Mouse (Mus musculus) ES-CJ7 (cell line): ENCODE measurements at regions not wholly inside any gene's neighbourhood (a gene's known extent, or its start where the extent isn't known, plus 50 kb on each side); places are given as distances from the start of the nearest gene placed in this dataset.

Experiments
- DNase-seq: peaks from one replicate; pipeline ENCODE4 v3.0.0; 2011; ENCODE audit warnings: low read depth, low spot score

- DNase-seq, result no peak
Measured at GRCm38 (mm10) chr13:107493765-107494164, 471.8 kb upstream of the Kif2a start.

DNA sequence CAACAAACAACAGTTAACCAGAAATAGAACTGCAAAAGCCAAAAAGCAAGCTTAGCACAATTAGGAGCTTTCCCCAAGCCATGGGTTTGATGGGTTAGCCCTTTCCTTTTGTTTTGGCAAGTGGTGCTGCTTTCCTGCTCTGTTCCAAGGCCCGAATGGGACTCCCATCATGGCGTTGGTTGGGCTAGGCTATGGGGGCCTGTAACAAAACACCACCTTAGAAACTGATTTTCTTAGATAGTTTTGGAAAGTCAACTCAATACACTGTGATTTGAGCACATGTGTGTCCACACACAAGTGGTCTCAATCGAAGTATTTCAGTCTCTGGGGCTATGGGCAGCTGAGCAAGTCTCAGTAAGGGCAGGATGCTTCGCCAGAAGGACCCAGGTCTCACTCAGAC, 470.5 kb upstream of the Kif2a start:
- DNase-seq, result no peak

DNA sequence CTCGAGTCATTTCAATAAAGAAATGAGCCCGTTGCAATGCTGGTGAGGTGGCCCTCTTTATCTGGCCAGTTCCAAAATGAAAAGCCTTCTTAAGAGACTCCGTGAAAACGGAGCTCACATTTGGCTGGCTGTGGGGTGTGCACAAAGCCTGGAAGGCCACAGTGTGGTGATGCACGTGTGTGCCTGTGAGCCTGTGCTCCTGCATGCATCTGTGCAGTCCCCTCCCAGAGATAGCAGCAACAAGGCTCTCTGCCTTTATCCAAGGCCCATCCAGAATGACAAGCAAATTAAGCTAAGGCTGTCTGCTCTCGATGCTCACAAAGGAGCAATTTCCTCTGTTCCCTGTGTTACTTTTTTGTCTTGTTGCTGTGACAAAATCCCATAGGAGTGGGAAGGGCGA, 469.5 kb upstream of the Kif2a start:
- no peak for DNase-seq

DNA sequence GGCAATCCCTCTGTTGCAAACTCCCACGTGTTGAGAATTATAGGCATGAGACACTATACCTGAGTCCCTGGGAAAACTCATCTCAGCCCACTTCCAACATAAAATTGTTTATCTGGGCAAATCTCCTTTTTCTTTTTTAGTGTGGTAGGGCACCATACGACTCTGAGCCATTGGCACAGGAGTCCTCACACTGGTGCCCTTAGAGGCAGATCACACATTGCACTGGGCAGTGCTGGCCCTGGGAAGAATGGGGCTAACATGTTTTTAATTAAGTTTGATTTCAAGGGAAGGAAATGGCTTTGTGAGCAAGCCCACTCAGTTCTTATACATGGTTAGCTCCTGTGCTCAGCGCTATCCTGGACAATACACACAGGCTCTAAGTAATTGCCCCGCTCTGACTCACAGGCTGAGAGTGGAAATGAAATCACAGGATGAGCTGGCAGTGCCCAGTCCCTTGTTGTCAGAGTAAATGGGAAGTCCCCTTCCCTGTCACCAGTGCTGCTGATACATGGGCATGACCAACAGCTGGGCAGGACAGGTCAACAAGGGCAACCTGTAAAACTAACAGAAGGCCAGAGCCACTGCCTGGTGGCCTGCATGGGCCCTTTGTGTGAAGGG, 463.6 kb upstream of the Kif2a start:
- DNase-seq, result no peak

DNA sequence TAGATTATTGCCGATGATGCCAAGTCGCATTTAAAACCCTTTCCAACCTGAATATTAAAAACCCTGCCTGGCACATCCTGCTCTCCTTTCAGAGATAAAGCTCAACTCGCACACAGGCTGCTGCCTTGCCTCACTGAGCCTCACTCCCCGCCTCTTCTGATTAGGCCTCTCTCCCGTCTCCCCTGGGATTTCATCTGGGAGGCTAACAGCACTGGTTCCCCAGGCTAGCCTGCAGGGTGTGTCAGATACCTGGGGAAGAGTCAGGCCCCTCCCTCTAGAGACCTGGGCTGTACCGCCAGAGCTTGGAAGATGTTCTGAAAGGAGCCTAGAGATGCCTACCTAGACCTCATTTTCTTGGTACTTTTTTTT, 462.7 kb upstream of the Kif2a start:
- DNase-seq, result no peak

DNA sequence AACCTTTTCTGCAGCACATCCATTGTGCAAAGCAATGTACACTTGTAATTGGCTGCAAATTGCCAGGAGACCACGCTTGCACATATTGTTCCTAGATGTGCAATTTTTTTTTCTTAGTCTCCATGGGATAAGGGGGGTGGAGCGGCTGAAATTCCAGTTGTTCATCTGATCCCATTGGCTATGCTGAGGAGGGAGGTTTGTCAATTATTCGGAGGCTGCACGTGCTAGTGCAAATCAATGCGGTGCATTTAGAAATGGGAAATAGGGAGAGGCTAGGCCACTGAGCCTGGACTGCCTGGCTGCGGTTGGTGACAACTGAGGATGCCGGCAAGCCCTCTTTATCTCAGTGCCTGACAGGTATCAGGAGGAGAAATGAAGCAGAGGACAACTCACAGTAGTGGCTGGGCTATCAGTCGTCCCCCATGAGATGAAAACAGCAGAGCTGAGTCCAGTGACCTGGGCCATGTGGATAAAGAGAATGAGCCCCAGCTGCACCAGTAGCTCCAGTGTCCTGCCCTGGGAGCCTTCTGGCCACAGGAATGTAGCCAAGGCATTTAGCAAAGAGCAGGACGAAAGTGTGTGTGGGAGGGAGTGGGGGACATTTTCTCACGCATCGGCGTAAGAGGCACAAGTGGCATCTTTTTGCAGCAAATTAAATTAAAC, 462.2 kb upstream of the Kif2a start:
- no peak for DNase-seq

DNA sequence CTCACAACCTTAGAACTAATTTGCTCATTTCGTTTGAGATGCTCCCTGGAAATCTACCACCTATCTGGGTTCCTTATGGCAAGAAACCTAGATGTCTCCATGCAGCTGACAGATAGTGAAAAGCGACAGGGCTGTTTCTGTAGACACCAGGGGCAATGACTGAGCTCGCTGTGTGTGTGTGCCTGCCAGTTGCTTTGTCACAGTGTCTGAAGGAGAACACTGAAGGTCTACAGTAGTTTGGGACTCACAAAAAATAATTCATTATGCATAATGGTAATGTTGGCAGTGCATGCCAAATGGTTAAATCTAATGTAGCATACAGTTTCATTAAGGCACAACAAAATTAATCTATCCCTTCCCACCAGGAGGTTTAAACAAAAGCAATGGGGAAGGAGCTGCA, 453.2 kb upstream of the Kif2a start:
- no peak for DNase-seq

DNA sequence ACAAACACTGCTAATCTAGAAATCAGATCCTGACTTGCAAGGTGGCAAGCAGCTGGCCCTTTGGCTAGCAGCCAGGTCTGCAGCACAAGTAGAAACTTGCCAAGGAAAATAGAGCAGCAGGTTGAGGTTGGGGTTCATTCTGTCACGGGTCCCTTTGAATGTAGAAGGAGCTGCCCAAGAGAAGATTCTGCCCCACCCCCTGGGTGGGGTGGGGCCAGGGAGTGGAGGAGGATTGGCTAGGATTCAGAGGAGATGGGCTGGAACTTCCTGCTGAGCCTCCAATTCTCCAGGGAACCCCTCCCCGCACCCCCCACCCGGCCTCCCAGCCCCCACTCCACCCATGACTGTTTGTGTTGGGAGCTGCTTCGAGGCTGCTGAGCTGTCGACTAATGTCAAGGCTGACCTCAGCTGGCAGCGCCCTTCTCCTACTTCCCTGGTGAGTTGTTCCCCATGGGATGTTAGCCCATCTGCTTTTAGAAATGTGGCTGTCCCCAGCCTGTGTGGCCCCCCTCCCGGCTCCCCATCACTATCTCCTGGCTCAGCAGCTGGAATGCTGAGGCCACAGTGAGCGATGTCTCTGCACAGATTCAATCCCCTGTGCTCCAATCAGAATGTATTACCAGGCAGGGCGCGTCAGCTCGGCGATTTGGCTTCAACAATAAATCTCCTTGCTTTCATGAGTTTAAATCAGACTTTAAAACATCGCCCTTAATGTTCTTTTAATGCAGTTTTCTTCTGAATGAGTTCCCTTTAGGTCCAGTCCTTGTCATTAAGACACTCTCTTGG, 447.8 kb upstream of the Kif2a start:
- DNase-seq, result peak; percentile 39

DNA sequence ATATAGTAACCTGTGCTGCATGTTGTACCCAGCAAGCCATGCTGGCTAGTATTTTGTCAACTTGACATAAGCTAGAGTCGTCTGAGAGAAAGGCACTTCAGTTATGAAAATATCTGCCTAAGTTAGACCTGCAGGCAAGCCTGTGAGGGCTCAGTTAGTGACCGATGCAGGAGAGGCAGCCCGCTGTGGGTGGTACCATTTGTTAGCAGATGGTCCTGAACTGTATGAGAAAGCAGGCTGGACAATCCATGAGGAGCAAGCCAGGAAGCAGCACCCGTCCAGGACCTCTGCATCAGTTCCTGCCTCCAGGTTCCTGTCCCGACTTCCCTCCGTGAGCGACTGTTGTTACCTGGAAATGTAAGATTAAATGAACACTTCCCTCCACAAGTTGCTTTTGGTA, 440.9 kb upstream of the Kif2a start:
- no peak for DNase-seq

DNA sequence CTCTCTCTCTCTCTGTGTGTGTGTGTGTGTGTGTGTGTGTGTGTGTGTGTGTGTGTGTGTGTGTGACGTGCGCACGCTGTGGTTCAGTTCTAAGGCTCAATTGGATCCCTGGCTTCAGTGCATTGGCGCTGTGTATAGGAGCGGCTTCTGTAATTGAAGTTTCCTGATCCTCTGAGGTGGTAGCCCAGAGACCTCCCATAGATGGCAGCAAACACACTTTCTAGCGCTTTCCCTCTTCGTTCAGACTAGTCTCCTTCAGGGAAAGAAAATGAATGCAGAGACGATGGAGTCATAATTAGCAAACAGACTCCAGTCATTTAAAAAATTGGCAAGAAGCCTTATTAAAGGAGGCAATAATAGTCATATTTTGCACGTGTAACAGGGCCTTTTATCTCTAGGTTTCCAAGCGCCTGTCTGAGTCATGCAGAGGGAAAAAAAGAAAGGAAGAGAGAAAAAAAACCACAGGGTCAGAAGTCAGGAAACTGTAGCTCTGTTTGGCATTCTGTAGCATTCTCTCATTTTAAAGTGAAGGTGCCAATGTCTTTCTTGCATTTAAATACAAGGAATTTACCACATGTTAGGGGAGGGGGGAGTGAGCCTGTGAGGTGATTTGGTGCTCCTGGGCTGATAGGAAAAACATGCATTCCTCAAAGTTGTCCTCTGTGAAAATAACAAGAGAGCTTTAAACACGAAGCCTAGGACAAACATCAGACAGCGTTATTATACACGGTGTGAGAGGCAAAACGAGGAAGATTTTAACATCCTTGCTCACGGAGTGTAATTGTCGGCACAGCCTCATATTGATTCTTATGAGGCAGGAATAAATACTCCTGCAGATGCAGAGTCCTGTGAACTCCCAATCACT, 439.4 kb upstream of the Kif2a start:
- DNase-seq, result peak; percentile 52

DNA sequence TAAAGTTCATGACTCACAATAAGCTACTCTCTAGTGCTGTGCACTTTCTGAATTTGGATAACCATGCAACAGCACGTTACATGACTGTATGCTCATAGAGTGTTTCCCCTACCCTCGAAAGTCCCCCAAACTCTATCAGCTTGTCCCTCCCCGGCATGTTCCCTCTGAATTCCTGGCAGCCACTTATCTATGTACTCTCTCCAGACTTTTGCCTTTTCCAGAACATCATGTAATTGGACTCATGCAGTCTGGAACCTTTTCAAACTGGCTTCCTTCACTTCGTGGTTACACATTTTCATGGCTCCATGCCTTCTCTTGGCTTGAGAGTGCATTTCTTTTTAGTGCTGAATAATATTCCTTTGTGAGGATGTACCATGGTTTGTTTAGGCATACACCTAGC, 436.8 kb upstream of the Kif2a start:
- no peak for DNase-seq

DNA sequence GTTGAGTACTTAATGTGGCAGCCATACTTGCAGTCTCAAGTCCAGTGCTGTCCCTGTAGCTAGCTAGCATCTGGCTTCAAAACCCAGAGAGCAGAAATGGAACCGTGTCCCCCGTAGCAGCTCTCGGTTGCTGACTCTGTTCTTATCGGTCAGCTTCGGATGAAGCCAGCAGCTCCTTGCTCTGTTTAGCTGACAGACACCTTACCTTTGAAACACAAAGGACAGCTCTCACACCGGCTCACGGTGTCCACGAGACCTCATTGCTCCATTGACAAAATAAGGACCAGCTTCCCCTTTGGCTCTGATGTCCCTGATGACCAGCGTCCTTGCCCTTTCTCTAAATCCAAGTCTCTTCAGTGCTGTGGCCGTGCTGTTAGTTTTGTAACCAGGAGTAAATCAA, 435.3 kb upstream of the Kif2a start:
- DNase-seq, result no peak

GRCm38 (mm10) chr13:107456394-107456793, 434.5 kb upstream of the Kif2a start:
- DNase-seq, result no peak

DNA sequence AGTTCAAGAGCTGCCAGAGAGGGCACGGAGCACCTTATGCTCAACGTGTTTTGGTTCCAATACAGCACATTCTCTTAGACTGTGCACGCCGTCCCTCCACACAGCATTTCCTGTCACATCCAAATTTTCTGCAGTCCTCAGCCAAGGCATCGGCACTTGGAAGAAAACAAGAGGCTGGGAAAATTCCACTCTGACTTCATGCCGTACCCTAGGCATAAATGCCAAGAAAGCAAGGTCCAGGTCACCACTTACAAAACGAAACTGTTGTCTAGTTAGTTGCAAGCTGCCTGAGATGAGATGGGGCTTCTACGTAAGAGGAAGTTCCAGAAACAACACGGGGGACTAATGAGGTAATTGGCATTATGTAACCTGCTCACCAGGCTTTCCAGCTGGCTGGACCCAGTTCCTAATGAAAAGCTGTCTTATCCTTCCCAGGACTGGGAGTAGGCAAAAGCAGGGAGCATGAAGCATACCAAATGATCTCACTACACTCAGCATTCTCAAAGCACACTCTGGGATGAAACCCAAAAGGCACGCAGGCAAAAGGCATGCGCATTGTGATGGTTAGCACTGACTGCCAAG, 427.8 kb upstream of the Kif2a start:
- DNase-seq, result no peak

- DNase-seq, result no peak
Measured at GRCm38 (mm10) chr13:107447813-107448212, 425.9 kb upstream of the Kif2a start.

DNA sequence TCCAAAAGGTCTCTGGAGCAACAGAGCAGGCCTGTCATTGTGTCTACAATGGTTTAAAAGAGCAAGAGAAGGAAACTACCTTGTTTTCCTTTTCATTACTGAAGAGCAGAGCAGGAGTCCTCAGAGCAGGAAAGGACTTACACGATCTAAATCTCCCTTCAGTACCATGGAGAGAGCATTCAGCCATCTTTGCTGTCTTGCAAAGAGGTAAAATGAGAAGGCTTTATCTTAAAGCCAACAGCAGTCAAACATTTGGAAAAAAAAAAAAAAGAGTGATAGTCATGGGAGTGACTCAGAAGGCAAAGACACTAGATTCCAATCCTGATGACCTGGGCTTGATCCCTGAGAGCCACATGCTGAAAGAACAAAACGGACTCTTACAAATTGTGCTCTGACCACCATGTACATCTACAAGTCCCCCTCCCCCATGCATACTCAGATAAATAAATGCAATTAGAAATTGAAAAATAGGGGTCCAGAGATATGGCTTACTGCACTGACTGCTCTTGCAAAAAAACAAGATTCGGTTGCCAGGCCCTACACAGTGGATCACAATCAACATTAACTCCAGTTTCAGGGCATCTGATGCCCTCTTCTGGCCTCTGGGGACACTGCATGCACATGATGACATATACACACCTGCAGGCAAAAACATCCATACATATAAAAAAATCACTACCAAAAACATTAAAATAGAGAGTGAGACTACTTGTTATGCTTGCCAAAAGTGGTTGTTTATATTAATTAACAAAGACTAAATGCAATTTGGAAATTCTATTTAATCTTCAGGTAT, 397.6 kb upstream of the Kif2a start:
- peak; percentile 54 for DNase-seq

GRCm38 (mm10) chr13:107410267-107410666, 388.3 kb upstream of the Kif2a start:
- DNase-seq, result no peak

DNA sequence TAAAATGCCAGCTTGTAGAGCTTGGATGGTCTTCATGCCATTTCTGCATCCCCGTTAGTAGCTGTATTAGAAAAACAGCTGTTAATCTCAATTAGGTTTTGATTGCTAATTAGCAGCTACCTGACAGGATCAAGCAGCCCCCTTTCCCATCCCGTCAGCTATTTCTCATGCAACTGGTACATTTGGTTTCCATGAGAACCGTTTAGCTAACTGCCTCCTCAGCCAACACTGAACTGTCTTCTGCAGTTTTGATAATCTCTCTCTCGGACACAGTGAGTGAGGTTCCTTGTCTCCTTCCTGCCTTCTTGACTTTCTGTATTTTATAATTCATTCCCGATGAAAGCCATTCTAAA, 385.7 kb upstream of the Kif2a start:
- no peak for DNase-seq

DNA sequence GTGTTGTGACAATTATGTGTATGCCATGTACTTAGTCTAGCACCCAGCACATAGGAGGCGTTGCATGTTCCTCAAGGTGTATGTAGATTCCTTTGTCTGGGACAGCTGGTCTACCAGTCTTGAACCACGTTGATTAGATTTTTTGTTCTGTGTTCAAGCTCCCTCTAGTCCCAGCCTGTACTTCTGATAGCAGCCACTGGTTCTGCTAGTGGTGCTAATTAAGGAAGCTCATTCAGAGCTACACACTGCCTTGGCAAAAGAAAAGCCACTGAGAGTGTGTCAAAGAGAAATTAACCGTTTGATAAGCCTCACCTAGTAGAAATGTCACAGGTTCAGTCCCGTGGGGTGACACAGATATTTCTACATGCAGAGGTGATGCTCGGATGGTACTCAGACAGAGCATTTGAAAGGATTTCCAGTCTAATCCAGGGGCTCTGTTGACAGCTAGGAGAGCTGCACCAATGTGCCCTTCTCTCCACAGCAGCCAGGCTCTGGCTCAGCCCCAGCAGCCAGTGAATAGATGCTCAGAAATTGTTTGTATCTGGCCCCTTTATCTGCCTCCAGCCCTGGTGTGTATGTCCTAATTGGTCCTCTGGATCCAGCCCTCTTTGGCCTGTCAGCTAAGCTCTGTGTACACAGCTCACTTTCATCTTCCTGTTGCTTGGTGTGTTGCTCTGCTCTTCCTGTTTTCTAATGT, 385.2 kb upstream of the Kif2a start:
- DNase-seq, result no peak

GRCm38 (mm10) chr13:107398621-107399363, 376.9 kb upstream of the Kif2a start:
- DNase-seq, result no peak
